Mouse (Mus musculus) induced T-regulatory cell, adult 2 months (primary cell): ENCODE measurements around the gene Itgam.
"Not testable (repeated sequence)": the region's sequence is repeated elsewhere in the genome, so short reads cannot be mapped to it uniquely, and the experiment has no call there.

Experiments used
- DNase-seq: peaks from one replicate; pipeline ENCODE4 v3.0.0-alpha.2; 2012; ENCODE audit warnings: low read depth

Gene Itgam

DNA sequence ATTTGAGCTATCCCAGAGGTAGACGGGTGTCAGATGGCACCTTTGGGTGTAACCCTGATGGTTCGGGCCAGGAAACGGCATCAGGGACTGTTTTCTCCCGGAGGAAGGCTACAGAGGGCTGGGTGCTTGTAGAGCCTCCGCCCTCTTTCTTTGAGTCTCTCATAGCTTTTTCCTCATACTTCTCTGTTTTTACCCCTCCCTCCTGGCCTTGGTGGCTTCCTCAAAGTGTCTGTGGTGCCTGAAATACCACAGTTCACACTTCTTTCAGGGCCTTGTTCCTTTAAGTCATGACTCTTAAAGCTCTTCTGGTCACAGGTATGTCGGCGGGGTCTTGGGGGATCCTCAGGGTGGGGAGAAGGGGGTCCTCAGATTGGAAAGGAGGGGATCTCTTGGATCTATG is at the start of gene Itgam, which contains the start of gene Gm49368:
Gene Itgam, plus strand, starts transcription at position 185 of the 400 bp plus-strand sequence.
Gene Gm49368, plus strand, starts transcription at position 228 of the 400 bp plus-strand sequence.
- no peak for DNase-seq

DNA sequence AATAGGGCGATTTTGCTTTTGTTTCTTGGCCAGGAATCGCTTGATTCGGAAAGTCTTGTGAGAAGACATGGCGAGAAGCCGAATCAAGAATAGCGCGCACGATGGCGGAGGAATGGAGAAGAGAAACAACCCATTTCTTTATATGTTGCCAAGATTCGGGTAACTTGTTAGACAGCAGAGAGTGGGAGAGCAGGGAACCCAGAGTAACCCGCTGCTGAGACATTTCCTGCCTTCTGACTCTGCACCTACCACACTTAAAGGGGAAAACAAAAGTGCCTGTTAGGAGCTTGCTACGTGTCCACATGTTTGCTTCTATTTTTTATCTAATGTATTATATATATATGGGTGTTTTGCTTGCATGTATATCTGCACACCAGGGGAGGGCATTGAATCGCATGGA is 49.3 kb upstream of the Itgam start:
- DNase-seq = no peak

DNA sequence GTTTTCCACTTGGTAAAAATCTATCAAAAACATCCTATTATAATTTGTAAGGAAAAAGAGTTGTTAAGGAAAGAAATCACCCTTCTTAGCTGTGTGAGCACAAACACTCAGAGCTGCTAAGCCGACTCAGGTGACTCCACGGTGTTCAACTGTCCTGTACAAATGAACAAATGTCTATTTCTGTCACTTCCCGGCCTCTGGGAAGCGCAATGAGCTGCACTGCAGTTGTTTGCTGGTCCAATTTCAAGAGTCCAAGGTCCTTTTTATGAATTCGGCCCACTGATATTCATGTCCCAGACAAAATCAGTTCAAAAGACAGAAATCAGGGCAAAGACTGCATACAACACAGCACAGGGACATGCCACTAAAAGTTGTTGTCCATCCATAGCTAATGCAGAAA is 46.3 kb upstream of the Itgam start:
- not testable (repeated sequence) for DNase-seq

DNA sequence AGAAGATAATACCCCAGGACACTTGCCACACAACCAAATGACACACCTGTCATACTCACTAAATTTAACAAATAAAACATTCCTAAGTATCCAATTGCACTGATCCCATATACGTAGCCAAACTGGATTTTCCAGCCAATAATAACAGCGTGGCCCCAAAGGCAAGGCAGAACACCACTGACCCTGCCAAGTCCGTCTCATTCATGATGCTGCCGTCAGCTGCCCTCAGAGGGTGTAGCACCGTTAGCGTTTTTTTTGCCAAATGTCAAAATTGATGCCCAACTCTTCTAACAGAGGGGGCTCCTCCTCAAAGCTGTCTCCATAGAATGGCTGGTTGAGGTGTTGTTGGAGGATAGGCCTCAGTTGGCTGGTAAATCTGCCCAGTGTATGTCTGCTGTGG is 45.8 kb upstream of the Itgam start:
- DNase-seq = no peak

DNA sequence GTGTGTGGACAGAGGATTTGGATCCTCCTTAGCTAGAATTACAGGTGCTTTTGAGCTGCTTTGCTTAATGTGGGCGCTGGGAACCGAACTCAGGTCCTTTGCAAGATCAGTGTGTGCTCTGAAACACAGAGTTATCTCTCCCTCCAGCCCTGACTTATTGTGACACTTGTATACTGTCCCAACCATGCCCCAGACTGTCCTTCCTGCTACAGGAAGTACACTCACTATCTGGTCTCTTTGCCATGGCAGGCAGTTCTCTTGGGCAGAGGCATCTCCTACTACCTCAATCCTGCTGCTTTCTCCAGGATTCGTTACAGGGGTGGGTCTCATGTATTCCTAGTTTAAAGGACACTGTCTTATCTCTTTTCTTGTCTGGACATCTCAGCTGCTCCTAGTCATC is 44.2 kb upstream of the Itgam start:
- no peak for DNase-seq

DNA sequence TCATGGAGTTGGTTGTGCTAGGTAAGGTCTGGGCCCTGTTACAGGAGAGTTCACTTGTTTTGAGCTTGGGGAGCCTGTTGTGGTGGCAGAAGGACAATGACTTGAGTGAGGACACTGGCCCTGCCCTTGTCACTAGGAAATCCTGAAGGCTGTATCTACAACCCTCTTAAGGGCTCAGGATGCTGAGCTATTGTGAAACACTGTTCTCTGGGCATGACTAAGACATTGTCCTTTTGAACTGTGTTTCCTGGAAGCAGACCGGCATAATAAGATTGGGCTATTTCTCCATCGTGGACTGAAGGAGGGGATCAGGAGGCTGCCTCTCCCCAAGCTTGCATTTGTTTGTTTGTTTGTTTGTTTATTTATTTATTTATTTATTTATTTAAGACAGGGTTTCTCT is 43.3 kb upstream of the Itgam start:
- no peak for DNase-seq

DNA sequence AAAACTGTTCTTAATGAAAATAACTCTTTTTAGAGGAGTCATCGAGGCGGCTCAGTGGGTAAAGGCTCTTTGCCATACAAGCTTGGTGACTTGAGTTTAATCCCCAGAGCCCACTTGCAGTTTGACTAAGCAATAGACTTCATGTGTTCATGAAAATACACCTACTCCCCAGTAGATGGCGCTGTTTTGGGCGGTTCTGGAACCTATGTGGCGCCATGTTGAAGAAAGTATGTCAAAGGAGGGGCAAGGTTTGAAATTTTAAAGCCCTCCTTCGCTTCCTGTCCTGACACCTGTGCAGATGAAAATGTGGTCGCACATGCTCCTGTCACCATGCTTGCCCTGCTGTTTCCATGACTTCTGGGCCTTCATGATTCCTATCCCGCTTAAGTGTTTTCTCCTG is 39.5 kb upstream of the Itgam start:
- peak; percentile 55 for DNase-seq

DNA sequence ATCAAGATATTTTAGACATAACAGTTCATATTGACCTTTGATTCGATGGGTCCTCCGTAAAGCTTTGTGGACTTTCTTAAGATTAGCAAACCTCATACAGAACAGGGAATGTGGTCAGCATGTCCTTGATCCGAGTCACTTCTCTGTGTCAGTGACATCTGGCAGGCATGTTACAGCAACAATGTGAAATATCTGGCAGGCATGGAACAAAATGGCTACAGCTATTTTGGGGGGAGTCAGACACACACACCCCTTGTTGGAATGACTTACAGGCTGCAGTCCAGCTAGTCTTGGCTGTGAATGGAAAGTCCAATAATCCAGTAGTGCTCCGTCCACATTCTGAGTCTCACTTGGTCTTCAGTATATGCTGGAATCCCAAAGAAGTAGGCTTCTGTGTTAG is 38.9 kb upstream of the Itgam start:
- DNase-seq = no peak

DNA sequence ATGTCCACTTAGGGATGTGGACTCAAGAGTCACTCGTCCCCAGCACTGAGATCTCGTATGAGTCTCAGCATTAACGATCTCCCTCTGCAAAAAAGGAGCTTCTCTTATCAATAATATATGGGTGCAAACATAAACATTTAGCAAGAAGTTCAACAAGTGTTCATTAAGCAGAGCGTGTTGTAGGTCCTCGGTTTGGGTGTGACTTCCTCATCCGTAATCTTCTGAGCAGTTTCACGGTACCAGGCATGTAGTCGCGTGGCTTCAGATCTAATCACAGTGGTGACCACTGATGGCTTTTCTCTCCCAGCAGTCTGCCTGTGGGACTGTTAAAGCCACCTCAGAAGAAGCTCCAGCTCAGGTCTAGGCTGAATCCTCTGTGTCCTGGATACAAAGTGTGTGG is 38.1 kb upstream of the Itgam start:
- no peak for DNase-seq

DNA sequence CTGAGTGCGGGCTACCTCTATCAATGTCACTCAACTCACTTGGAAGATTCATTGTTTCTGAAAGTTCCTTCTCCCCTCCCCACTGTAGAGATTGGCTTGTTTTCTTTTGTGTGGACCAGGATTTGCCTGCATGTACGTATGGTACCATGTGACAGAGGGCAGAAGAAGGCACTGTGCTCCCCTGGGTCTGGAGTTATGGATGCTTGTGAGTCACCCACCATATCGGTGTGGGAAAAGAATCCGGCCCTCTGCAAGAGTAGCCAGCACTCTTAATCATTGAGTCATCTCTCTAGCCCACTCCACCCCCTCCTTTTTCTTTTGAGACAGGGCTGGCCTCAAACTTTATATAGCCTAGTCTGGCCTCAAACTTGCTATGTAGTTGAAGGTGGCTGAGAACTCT is 37.5 kb upstream of the Itgam start:
- no peak for DNase-seq

DNA sequence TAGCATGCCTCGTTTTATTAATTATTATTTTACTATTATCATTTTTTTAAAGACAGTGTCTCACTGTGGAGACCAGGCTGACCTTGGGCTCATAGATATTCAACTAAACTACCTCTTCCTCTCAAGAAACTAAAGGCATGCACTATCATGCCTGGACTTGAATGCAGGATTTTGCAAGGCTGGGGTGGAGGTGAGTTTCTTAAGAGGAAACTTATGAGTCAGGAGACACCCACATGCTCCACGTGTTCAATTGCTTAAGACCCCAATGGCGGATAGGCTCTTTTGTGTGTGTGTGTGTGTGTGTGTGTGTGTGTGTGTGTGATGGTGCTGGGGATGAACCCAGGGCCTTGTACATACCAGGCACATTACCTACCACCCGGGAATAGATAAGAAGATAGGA is 37.1 kb upstream of the Itgam start:
- DNase-seq = no peak

DNA sequence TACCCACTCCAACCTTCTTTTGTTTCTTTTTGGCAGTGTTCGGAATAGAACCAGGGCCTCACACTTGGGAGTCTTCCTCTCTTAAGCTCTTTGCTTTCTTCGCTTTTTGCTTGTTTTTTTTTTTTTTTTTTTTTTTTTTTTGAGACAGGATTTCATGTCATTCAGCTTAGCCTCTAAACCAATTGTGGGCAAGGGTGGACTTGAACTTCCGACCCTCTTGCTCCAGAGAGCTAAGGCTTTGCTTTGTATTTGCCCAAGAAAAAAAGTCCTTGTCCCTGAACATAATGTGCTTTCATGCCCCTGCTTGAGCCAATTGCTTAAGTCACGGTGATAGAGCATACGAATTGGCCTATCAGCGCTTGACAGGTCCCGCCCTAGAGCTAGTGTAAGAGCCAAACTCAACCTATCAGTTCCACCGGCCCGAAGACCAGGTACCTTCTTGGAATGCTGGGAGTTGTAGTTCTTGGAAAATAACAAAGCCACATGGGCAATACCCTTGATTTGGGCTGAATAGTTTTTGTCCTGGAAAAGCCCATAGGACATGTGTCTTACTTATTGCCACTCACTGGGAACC is 30.9 kb upstream of the Itgam start:
- DNase-seq = peak; percentile 37

DNA sequence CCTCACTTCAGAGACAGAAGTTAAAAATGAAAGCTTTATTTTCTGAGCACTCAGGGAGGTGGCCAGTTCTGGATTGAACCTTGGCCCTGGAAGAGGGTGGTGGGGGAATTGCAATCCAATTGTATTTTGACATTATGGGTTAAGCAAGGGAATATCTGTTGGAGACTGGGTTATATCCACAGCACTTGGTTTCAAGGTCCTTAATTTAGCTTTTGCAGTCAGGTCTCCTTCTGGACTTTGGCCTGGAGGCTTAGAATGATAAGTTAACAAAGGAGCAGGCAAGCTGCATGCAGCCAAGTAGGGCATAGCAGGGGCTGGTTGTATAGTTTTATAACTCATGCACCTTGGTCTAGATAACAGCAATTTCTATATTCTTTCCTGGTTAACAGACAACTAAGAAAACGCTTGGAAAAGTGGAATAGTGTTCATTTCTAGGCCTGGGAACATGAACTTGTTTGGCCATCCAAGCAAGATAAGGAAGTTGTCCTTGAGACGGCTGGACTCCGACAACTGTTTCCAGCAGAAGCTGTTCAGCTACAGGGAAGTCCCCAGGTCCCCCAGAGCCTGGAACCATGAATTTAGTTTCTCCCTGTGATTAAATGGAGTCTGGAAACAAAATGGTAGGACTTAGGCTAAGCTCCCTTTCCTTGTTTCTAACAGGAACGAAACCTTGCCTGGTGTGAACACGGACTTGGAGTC is 30.0 kb upstream of the Itgam start:
- DNase-seq = no peak

DNA sequence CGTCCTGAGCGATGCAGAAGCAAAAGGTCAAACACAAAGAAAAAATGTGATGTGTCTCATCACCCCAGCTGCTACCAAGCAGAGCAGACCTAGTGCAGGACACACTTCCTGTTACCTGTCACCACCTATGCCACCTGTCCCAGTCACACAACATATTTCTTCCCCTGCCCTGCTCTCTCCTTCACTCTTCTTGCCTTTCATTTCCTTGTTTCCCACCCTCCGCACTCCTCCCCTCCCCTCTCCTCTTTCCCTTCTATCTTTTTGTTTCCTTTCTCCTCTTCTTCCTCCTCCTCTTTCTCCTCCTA is 29.5 kb upstream of the Itgam start:
- DNase-seq = no peak

DNA sequence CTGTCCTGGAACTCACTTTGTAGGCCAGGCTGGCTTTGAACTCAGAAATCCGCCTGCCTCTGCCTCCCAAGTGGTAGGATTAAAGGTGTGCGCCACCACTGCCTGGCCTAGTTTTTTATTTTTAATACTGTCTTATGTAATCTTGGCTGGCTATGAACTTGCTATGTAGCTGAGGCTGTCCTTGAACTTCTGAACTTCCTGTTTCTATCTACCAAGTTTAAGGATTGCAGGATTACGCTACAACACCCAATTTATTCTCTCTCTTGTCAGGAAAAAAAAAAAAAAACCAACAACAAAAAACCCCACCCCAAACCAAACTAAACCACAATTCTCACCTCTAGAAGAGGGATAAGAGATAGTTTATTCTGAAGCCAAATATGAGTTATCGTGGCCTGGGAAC is 28.8 kb upstream of the Itgam start:
- no peak for DNase-seq

DNA sequence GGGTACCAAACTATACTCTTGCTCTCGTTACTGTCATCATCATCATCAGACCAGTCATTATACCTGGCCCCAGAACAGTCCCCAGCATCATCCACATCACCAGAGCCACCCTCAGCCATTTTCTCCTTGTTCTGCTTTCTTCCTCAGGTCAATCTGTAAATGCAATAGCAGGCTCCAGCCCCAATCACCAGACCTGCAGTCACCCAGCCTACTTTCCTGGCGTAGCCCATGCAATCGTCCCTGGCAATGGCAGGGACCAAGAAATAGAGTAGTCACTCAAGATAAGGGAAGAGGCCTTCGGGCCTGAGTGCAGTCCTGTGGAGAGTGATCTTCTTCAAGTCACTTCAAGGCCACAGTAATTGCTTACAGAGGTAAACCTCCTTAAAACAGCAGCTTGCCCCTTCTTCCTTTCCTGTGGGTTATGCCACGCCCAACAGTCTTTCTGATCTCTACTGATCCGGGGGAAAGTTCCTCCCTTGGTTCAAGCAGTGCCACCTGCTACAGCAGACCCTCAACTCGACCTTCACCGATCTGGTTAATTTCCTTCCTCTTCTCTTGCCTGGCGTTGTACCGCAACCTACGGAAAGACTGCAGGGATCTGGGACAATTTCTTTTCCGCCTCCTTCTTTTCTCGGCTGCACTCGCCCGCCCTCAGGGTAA is 20.1 kb upstream of the Itgam start:
- DNase-seq = not testable (repeated sequence)

DNA sequence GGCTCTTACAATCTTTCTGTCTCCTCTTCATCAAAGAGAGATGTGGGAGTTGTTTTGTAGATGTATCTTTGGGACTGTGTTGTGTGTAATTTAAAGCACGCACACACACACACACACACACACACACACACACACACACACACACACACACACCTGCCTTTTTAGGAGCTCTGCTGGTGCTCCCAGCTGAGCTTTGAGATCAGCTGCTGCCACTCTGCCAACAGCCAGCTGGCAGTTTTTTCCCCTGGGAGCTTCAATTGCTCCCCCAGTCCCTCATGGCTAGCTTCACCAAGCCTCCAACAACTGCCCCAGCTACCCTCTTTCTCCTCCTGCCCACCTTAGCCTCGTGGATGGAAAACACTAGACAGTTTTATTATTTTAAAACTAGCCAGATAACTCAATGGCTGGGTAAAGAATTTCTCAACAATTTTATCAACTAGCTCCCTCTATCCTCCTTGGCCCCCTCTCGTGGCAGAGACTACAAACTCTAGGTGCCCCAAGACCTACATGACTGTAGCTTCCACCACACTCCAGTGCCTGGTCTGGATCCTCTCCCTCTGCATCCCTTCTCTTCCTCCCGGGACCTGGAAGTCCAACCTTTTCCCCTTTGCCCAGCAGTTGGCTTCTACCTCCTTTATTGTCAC is 18.2 kb upstream of the Itgam start:
- no peak for DNase-seq

DNA sequence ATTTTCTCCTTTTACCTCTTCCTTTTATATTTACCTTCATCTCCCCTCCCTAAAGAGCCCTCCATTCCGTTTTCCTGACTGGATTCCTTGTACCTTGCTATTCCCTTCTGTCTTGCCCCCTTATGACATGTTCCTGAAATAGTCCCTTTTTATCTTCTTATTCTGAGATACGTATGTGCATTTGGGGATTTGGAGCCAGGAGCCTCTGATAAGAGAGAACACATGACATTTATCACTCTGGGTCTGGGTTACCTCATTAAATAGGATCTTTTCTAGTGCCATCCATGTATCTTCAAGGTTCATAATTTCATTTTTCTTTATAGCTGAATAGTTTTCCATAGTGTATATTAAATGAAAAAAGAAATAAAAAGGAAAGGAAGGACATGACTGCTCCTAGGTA is 16.8 kb upstream of the Itgam start:
- no peak for DNase-seq

DNA sequence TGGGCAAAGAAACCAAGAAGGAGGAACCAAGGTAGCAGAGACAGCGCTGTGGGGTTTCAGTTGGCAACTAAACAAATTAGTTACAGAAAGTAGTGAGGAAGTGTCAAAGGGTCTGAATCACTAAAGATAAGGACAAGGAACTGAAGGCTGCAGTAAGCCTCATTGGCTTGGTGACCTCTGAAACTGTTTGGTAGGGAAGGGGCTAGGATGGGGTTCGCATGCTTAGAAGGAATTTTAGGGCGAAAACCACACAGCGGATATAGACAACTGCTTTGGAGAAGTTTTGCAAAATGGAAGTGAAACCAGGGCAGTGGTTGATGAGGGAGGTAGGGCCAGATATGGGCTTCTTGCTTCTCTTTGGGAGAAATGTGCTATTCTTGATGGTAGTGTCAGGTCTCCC is 13.6 kb upstream of the Itgam start:
- DNase-seq = peak; percentile 72

DNA sequence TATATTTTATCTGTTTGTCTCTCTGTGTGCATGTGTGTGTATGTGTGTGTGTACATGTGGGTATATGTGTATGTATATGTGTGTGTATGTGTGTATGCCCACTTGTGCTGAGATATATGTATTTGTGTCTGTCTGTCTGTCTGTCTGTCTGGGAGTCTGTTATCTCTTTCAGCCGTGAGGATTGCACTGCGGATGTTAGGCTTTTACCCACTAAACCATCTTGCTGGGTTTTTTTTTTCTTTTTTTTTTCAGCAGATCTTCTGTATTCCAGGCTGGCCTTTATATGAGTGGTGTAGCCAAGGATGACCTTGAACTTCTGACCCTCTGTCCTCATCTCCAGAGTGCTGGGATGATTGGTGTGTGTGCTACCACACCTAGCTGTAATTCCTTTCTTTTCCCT is 13.2 kb upstream of the Itgam start:
- no peak for DNase-seq

DNA sequence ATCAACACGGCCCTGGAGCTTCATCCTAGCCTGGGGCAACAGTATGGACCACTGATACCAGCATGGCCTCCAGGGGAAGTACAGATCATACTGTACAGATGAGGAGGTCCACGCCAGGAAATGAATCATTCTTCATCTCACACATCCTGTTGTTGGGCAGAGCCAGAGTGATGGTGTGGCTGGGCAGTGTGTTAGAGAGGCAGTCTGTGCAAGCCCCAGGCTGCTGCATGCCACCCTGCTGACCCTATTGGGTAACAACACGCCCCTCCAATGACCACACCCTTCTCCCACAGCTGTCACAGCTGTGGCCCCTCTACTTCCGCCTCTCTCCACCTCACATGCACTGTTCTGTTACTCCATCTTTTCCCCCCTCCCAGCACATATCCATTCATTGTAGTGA is 11.7 kb upstream of the Itgam start:
- DNase-seq = peak; percentile 75

DNA sequence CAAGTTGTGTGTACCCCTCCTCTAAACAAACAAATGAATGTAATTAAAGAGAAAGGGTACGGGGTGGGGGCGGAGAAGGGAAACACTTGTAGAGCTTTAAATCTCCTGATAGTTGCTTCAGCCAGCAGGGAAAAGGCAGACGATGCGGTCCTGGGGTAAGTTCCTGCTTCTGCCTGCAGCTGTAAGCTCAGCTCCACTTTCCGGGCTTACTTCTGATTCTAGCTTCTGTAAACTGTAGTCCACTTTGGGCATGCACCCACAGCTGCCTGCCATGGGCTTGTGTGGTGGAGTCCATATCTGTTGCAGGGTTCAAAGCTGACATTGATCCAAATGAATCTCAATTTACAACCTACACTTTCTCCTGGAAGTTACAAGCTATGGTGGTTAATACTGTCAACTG is 9.4 kb upstream of the Itgam start:
- DNase-seq = no peak

DNA sequence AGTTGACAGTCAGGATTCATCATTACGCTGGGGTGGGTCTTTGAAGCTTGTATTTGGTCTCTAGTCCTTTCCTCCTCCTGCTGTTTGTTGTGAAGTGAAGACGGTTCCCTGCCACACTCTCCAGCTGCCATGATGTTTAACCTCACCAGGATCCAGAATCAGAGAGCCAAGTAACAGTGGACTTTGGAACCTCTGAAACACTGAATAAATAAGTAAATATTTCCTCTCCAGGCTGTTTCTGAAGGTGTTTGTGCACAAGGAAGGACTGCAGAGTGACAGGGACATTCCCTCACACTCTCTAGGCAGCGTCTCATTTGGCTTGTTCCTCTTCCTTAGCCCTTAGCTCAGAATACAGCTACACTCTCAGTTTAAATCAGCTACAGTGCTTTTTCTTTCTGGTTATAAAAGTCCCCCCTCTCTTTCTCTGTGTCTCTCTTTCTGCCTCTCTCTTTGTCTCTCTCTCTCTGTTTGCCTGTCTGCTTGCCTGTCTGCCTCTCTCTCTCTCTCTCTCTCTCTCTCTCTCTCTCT is 5.5 kb upstream of the Itgam start:
- DNase-seq = no peak
